Mouse (Mus musculus): ENCODE results near the gene Etv6.

GRCm38 (mm10) chr6:134246109-134246508 is 210.6 kb downstream of the Etv6 start:
- TF ChIP-seq CTCF (conservative IDR thresholded peaks at IDR 0.05; ENCODE audit: insufficient read depth, insufficient read length, low read depth, low read length) (no peak), POLR2A (IDR thresholded peaks at IDR 0.05; ENCODE audit: low read depth, low read length) (no peak)

Data from kidney, adult 2 months (tissue).